25 mouse cellular contexts compared by ENCODE assay signal in genomic region chr11:19355179-19355578, GRCm38 (mm10).
DNase-seq lines count a peak whose midpoint lies in the region; ATAC-seq lines count a peak whose summit lies in the region.
"Had no signal": no experiment of that assay in that cellular context is flagged by ENCODE, and none has a peak within 500 bp of the region (broad histone marks: within the 10 kb centered on the region; RNA-seq: fewer than 3 reads in every experiment).

No protein-coding gene starts in this region.

- no peaks in the 10 kb centered on the region for H3K4me1 ChIP-seq in heart, embryonic 10.5 days
- peaks cover 17% of the 10 kb centered on the region; the same call in 1 of the 2 replicates for H3K4me1 ChIP-seq in lung, embryonic 15.5 days
- H3K4me1 ChIP-seq: embryonic facial prominence, embryonic 12.5 days had no signal

- DNase-seq in heart, adult 11 months: peak; percentile 14
- DNase-seq in heart, embryonic 10.5 days (ENCODE audit: low spot score): no peak
- DNase-seq in lung, adult 18-20 months: no peak
- peak; percentile 34 for DNase-seq in lung, postnatal 10 days
- no peak for DNase-seq in neural tube, embryonic 10.5 days (ENCODE audit: extremely low spot score, low spot score)
- no peak for DNase-seq in thymus, postnatal 25 days
- DNase-seq: adrenal gland, postnatal 10 days; adrenal gland, postnatal 36 days; B cell, adult 2 months; cerebellum, adult 18-20 months; cerebellum, adult 9-10 months; cerebellum, postnatal 14 days; gastrocnemius, postnatal 25 days; heart, adult 2 months had no signal

- no peak overlapping the region for H3K4me2 ChIP-seq in lung, embryonic 15.5 days
- H3K4me2 ChIP-seq: embryonic facial prominence, embryonic 12.5 days; forebrain, embryonic 12.5 days; forebrain, embryonic 15.5 days; heart, embryonic 11.5 days; hindbrain, embryonic 12.5 days; hindbrain, embryonic 15.5 days had no signal

- peak; percentile 58; the same call in 1 of the 2 replicates for ATAC-seq in lung, embryonic 15.5 days (ENCODE audit: borderline replicate concordance, extremely low read depth, low FRiP score, low TSS enrichment)
- ATAC-seq: forebrain, embryonic 15.5 days; Patski had no signal

- no peaks in the 10 kb centered on the region for H3K9me3 ChIP-seq in heart, embryonic 10.5 days
- H3K9me3 ChIP-seq in lung, embryonic 15.5 days: no peaks in the 10 kb centered on the region
- H3K9me3 ChIP-seq: embryonic facial prominence, embryonic 12.5 days; forebrain, embryonic 12.5 days; forebrain, embryonic 15.5 days; G1E; hindbrain, embryonic 12.5 days; hindbrain, embryonic 15.5 days had no signal

- 75% methylated on average over 2 of the region's 2 CpGs for WGBS in heart, embryonic 10.5 days
- 37% methylated on average over 2 of the region's 2 CpGs for WGBS in lung, embryonic 15.5 days

- no peaks in the 10 kb centered on the region for H3K27me3 ChIP-seq in heart, embryonic 10.5 days (ENCODE audit: insufficient read depth, poor library complexity, severe bottlenecking)
- H3K27me3 ChIP-seq in lung, embryonic 15.5 days: no peaks in the 10 kb centered on the region
- H3K27me3 ChIP-seq: CH12.LX; embryonic facial prominence, embryonic 12.5 days; hindbrain, embryonic 12.5 days; hindbrain, embryonic 15.5 days; Patski had no signal

- H3K27ac ChIP-seq in heart, embryonic 10.5 days: no peak overlapping the region
- peak overlapping the region; percentile 38 for H3K27ac ChIP-seq in lung, embryonic 15.5 days
- H3K27ac ChIP-seq: embryonic facial prominence, embryonic 12.5 days; forebrain, embryonic 12.5 days; forebrain, embryonic 15.5 days; heart, adult 2 months; hindbrain, embryonic 12.5 days; hindbrain, embryonic 15.5 days had no signal

- no peak overlapping the region for H3K9ac ChIP-seq in lung, embryonic 15.5 days
- H3K9ac ChIP-seq: embryonic facial prominence, embryonic 12.5 days; forebrain, embryonic 12.5 days; forebrain, embryonic 15.5 days; hindbrain, embryonic 12.5 days; hindbrain, embryonic 15.5 days had no signal

- no peak overlapping the region for H3K4me3 ChIP-seq in heart, embryonic 10.5 days
- H3K4me3 ChIP-seq in lung, embryonic 15.5 days: no peak overlapping the region
- H3K4me3 ChIP-seq: embryonic facial prominence, embryonic 12.5 days; erythroblast, embryonic 14.5 days; forebrain, embryonic 12.5 days; forebrain, embryonic 15.5 days; heart, adult 2 months; hindbrain, embryonic 12.5 days; hindbrain, embryonic 15.5 days had no signal

- no peaks in the 10 kb centered on the region for H3K36me3 ChIP-seq in heart, embryonic 10.5 days
- no peaks in the 10 kb centered on the region for H3K36me3 ChIP-seq in lung, embryonic 15.5 days
- H3K36me3 ChIP-seq: embryonic facial prominence, embryonic 12.5 days; forebrain, embryonic 12.5 days; forebrain, embryonic 15.5 days; G1E; hindbrain, embryonic 12.5 days; hindbrain, embryonic 15.5 days had no signal

Comparison
In these comparisons a context has a peak if more than half of its experiments do, and no peak if none do; other contexts are left out.
1. DNase-seq: peak in heart, adult 11 months (single experiment) and lung, postnatal 10 days (single experiment); none in heart, embryonic 10.5 days (single experiment), lung, adult 18-20 months (0 of 2), neural tube, embryonic 10.5 days (single experiment) and thymus, postnatal 25 days (single experiment).